Mouse (Mus musculus) forebrain, postnatal 0 days (tissue): ENCODE measurements around the gene Cd1d1. TPM values are rescaled to one million over a fixed set of nuclear protein-coding genes. Genes with fewer than 3 reads are reported as not detected.

Experiments used
- ATAC-seq: fragments of 200-750 bp; cut with Nextera tagmentation; 2 replicates; pipeline ENCODE4 v1.8.0; 2017; ENCODE audit warnings: mild to moderate bottlenecking, moderate library complexity
- DNase-seq: peaks from one replicate; pipeline ENCODE4 v3.0.0-alpha.2; 2015
- H3K27ac ChIP-seq: fragments of 300-500 bp; sonication (generic); 2 replicates; pipeline ENCODE4 v1.5.1; 2014; ENCODE audit warnings: low read depth, mild to moderate bottlenecking, antibody characterized with exemption, low read length, moderate library complexity, mixed read lengths
- H3K27me3 ChIP-seq: fragments of 300-500 bp; sonication (generic); 2 replicates; pipeline ENCODE4 v1.6.1; 2014; ENCODE audit warnings: mild to moderate bottlenecking, low read length, mixed read lengths; ENCODE audit not compliant: insufficient read depth
- H3K36me3 ChIP-seq: fragments of 300-500 bp; sonication (generic); 2 replicates; pipeline ENCODE4 v1.6.1; 2014; ENCODE audit warnings: mild to moderate bottlenecking, moderate library complexity; ENCODE audit not compliant: insufficient read depth
- H3K4me1 ChIP-seq: fragments of 300-500 bp; sonication (generic); 2 replicates; pipeline ENCODE4 v1.6.1; 2014; ENCODE audit warnings: antibody characterized with exemption; ENCODE audit not compliant: insufficient read depth
- H3K4me2 ChIP-seq: fragments of 300-500 bp; sonication (generic); 2 replicates; pipeline ENCODE4 v1.6.1; 2014; ENCODE audit warnings: low read depth, mild to moderate bottlenecking, moderate library complexity
- H3K4me3 ChIP-seq: fragments of 300-500 bp; sonication (generic); 2 replicates; pipeline ENCODE4 v1.5.1; 2014; ENCODE audit warnings: low read depth, low read length, mixed read lengths
- H3K9ac ChIP-seq: fragments of 300-500 bp; sonication (generic); 2 replicates; pipeline ENCODE4 v1.6.1; 2014; ENCODE audit warnings: mild to moderate bottlenecking
- H3K9me3 ChIP-seq: fragments of 300-500 bp; sonication (generic); 2 replicates; pipeline ENCODE4 v1.6.1; 2016; ENCODE audit warnings: low read length
- CTCF ChIP-seq: sonication (generic); IDR thresholded peaks from 2 replicates; pipeline ENCODE4 v1.5.1; 2016; ENCODE audit warnings: antibody characterized with exemption, control low read depth, low read depth
- WGBS: fragments of 180-500 bp; shearing (Covaris S2); extraction: QIAGEN DNeasy Blood & Tissue Kit; methylation state at CpG from one replicate; pipeline ENCODE4 v1.1.7; 2014; 5-methylcytosine and 5-hydroxymethylcytosine counted together
- polyA plus RNA-seq: library from polyadenylated mRNA; unstranded; fragments of >200 nt; fragmentation: Nextera tagmentation; extraction: Ambion mirVana; gene quantifications from 2 replicates; pipeline ENCODE4 v1.2.1, GENCODE M21; 2015
- total RNA-seq: library from RNA; depleted of rRNA; stranded (reverse); fragments of >200 nt; gene quantifications from 2 replicates; pipeline ENCODE4 v1.2.3, GENCODE M21; 2014; rRNA removed

Cd1d1 gene
- 16.3 and 23.4 TPM in 2 replicates for total RNA-seq
- polyA plus RNA-seq, result 12.5 and 25.1 TPM in 2 replicates

DNA sequence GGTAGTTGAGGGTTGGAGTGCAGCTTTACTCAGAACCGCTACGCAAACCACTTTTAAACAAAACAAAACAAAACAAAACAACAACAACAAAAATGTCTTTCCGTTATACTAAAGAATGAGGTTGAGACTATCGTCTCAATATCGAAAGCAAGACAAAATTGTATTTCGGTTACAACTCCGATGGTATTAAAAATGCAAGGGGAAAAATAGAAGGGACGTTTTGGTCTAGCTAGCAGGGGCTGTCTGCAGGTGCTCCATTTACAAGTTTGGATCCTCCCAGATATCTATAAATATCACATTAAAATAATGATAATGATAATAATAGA is at the start of gene Cd1d1:
Gene Cd1d1 (minus strand): TSS at position 27 of the 326 bp plus-strand sequence.
- 12% methylated on average over 8 of the region's 8 CpGs for WGBS
- H3K9me3 ChIP-seq, result no peaks in the 10 kb centered on the region
- peak within 1 kb of the TSS; percentile 60 for H3K4me2 ChIP-seq
- DNase-seq (no peak), ATAC-seq (no peak)
- peak within 1 kb of the TSS; percentile 54 for H3K4me3 ChIP-seq
- H3K9ac ChIP-seq, result peak within 1 kb of the TSS; percentile 66
- H3K27me3 ChIP-seq, result no peaks in the 10 kb centered on the region
- H3K4me1 ChIP-seq, result no peaks in the 10 kb centered on the region
- no peaks in the 10 kb centered on the region for H3K36me3 ChIP-seq
- peak within 1 kb of the TSS; percentile 86 for H3K27ac ChIP-seq
- TF ChIP-seq CTCF, result no peak

DNA sequence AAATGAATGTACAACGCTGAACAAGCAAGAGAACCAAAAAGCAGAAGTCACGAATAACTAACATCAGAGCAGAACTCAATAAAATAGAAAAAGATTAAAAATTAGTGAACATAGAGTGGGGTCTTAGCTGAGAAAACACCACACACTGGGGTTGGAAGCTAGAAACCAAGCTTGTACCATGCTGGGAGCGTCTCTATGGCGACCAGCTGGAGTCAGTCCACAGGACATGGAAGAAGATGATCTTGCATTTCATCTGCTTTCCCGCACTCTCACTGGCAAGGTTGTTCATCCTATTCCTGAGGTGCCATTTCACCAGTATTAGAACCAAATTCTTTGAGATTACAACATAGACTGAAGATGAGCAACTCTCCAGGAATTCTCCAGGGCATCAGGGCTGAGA is 48.6 kb upstream of the Cd1d1 start:
- no peaks in the 10 kb centered on the region for H3K36me3 ChIP-seq
- H3K4me2 ChIP-seq, result no peak overlapping the region
- 0 out of 2 replicates have a peak, but pooled peaks cover 2% of the 10 kb centered on the region for H3K4me1 ChIP-seq
- H3K9ac ChIP-seq, result no peak overlapping the region
- H3K27ac ChIP-seq, result no peak overlapping the region
- H3K9me3 ChIP-seq, result no peaks in the 10 kb centered on the region
- no peak overlapping the region for H3K4me3 ChIP-seq
- H3K27me3 ChIP-seq, result no peaks in the 10 kb centered on the region
- 82% methylated on average over 5 of the region's 5 CpGs for WGBS
- TF ChIP-seq CTCF, result no peak
- ATAC-seq (no peak), DNase-seq (no peak)

DNA sequence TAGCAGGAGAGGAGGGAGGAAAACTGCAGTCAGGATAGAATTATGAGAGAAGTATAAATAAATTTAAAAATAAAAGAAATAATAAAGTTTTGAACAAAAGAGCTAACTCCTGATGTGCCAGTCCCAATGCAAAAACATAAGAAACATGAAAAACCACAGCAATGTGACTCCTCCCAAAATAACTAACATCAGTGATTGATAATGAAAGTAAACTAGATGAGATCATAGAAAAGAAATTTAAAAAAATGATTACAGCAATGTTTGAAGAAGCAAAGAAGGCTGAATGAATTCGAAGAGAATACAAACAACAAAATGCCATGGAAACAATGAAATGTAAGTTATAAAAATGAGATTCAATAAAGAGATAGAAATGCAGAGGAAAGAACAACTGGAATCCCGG is 42.5 kb upstream of the Cd1d1 start:
- no peak for ATAC-seq
- Histone ChIP-seq H3K9ac (no peak overlapping the region), H3K36me3 (no peaks in the 10 kb centered on the region), H3K27me3 (no peaks in the 10 kb centered on the region), H3K4me2 (no peak overlapping the region), H3K27ac (no peak overlapping the region), H3K9me3 (no peaks in the 10 kb centered on the region), H3K4me3 (no peak overlapping the region), H3K4me1 (no peaks in the 10 kb centered on the region)
- WGBS, result 84% methylated on average over 2 of the region's 2 CpGs
- DNase-seq, result no peak
- TF ChIP-seq CTCF, result no peak

DNA sequence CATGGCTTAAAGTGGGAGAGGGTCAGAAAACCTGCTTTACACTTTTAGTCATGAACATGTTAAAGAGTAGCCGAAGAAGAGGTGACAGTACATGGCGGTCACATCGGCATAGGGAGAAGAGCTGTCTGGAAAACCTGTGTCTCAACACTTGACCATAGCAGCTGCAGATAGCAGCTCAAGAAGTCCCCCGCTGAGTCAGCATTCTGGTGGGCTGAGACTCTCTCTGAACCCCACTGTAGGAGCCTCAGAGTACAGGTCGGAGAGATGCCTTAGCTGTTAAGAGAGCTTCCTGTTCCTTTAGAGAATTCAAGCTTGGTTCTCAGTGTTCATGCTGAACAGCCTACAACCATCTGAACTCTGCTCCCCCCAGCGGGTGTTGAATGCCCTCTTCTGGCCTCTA is 39.3 kb upstream of the Cd1d1 start:
- no peak overlapping the region for H3K27ac ChIP-seq
- no peak overlapping the region for H3K4me3 ChIP-seq
- H3K9me3 ChIP-seq, result no peaks in the 10 kb centered on the region
- DNase-seq (no peak), ATAC-seq (no peak)
- H3K27me3 ChIP-seq, result no peaks in the 10 kb centered on the region
- no peak for TF ChIP-seq CTCF
- 91% methylated on average over 6 of the region's 6 CpGs for WGBS
- H3K4me1 ChIP-seq, result no peaks in the 10 kb centered on the region
- no peak overlapping the region for H3K9ac ChIP-seq
- H3K36me3 ChIP-seq, result no peaks in the 10 kb centered on the region
- no peak overlapping the region for H3K4me2 ChIP-seq

DNA sequence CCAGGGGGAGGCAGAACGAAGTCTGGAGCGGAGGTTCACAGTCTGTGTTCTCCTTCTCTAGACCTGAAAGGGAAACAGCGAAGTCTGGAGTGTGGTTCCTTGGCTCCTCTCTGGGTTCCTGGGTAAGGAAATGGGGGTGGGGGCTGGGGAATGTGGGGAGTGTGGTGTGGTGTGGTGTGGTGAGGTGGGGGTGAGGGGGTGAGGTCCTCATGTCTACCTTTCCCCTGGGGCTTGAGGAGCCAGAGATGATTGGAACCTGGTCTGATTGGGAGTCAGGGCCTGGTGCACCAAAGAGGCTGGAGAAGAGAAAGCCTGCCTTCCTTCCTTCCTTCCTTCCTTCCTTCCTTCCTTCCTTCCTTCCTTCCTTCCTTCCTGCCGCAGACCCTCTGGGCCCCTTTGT is 34.8 kb upstream of the Cd1d1 start:
- TF ChIP-seq CTCF, result no peak
- Histone ChIP-seq H3K4me2 (no peak overlapping the region), H3K4me1 (no peaks in the 10 kb centered on the region), H3K27ac (no peak overlapping the region), H3K27me3 (no peaks in the 10 kb centered on the region), H3K9ac (no peak overlapping the region), H3K9me3 (no peaks in the 10 kb centered on the region), H3K4me3 (no peak overlapping the region), H3K36me3 (no peaks in the 10 kb centered on the region)
- DNase-seq (no peak), ATAC-seq (no peak)
- 93% methylated on average over 4 of the region's 4 CpGs for WGBS

DNA sequence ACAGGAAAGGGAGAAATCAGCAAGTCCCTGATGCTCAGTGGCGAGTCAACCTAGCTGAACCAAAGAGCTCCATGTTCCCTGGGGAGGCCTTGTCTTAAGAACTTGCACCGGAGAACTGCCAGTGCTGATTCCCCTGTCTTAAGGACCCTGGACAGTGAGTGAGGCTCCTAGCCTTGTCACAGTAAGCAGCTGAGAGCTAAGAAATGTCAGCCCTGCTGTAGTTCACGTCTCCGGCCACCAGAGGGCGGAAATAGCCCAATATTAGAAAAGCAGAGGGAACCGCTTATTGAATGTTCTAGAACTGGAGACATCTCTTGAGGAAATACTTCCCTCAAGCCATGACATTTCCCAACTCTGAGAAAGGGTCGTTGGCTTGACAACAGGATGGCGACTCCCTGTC is 34.1 kb upstream of the Cd1d1 start:
- DNase-seq (peak; percentile 89), ATAC-seq (peak; percentile 66)
- H3K9me3 ChIP-seq, result no peaks in the 10 kb centered on the region
- H3K36me3 ChIP-seq, result no peaks in the 10 kb centered on the region
- H3K27ac ChIP-seq, result no peak overlapping the region
- WGBS, result 18% methylated on average over 8 of the region's 8 CpGs
- no peaks in the 10 kb centered on the region for H3K27me3 ChIP-seq
- no peak overlapping the region for H3K4me2 ChIP-seq
- H3K4me1 ChIP-seq, result no peaks in the 10 kb centered on the region
- TF ChIP-seq CTCF, result peak; percentile 95
- H3K4me3 ChIP-seq, result no peak overlapping the region
- H3K9ac ChIP-seq, result no peak overlapping the region

DNA sequence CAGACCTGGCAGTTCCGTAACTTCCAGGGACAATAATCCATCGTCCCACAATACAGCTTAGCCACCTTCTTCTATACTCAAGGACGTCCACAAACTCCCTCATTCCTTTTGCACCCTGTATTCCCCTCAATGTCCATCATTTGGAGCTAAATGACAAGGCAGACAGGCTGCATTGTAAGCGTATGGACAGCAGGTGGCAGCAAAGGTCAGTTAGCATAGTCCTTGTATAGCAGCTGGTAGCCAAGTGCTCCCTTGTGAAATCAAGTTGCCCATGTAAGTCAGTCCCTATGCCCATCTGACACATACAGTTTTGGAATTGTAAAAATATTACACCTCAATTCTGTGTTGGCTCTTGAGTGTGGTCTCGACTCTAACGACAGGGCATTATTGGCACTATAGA is 31.6 kb upstream of the Cd1d1 start:
- no peak overlapping the region for H3K27ac ChIP-seq
- H3K36me3 ChIP-seq, result no peaks in the 10 kb centered on the region
- peak; percentile 86 for DNase-seq
- no peaks in the 10 kb centered on the region for H3K9me3 ChIP-seq
- no peak overlapping the region for H3K4me3 ChIP-seq
- H3K4me1 ChIP-seq, result no peaks in the 10 kb centered on the region
- TF ChIP-seq CTCF, result peak; percentile 97
- H3K9ac ChIP-seq, result no peak overlapping the region
- no peak overlapping the region for H3K4me2 ChIP-seq
- peak; percentile 70 for ATAC-seq
- H3K27me3 ChIP-seq, result no peaks in the 10 kb centered on the region
- 21% methylated on average over 6 of the region's 6 CpGs for WGBS

DNA sequence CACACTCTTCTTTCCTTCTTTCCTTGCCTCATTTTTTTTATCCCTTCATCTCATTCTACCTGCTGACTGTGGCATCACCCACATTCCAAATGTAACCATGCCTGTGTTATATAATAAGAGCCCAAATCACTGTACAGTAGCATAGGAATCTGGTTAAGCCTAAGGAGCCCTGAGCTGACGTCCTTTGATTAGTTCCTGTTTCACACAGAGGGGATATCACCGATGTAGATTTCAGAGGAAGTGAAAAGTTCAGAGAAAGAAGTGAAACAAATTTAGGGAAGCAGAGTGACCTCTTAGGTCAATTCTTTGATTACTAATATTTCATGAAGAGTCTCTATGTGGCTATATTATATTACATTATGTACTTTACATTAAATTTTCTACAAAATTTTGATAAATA is 18.5 kb upstream of the Cd1d1 start:
- Histone ChIP-seq H3K36me3 (no peaks in the 10 kb centered on the region), H3K9me3 (no peaks in the 10 kb centered on the region), H3K27me3 (no peaks in the 10 kb centered on the region), H3K4me2 (no peak overlapping the region), H3K9ac (no peak overlapping the region), H3K4me3 (no peak overlapping the region), H3K27ac (no peak overlapping the region), H3K4me1 (no peaks in the 10 kb centered on the region)
- ATAC-seq (no peak), DNase-seq (no peak)
- TF ChIP-seq CTCF, result no peak
- 80% methylated on average over 2 of the region's 2 CpGs for WGBS
